Mouse (Mus musculus): Measurements from ENCODE around the gene Srsf12. TPM values are rescaled to one million over a fixed set of nuclear protein-coding genes. Genes with fewer than 3 reads are reported as not detected.

The Srsf12 gene
- total RNA-seq, 2 experiments from 2014 or later, result 22.8 to 24.9 TPM

DNA sequence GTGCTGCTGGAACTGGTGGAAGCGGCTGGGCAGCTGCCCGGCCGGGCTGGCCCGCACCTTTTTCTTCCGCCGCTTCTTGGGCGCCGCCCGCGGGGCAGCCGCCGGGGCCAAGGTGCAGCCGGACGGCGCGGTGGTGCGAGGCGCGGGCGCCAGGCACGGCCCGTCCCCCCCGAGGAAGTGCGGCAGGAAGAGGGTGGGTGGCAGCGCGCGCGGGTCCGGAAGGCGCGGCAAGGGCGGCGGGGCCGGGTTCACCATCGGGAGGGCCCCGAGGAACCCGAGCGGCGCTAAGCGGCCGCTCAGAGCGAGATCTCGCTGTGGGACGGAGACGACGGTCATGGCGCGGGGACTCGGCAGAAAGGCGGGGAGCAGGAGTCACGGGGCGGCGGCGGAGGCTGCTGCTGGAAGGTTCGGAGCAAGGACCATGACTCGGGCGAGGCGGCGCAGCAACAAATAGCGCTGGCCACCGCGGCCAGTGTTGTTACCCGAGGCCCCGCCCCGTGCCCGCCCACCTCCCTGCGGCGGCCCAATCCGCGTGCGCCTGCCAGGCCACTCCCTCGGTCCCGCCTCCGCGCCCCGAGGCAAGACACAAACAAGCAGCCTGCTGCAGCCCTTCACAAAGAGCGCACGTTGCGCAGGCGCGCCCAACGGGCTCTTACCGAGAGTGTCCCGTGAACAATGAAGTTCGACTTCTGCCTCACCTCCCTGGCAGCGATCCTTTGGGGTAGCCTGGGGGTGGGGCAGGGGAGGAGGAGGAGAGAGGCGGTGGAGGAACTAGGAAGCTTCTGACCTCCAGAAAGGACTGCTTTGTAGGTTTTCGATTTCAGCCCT, 39.5 kb downstream of the Srsf12 start:
- peak; percentile 95 to 98 for DNase-seq (ENCODE audit: low spot score in 2 of 2)

DNA sequence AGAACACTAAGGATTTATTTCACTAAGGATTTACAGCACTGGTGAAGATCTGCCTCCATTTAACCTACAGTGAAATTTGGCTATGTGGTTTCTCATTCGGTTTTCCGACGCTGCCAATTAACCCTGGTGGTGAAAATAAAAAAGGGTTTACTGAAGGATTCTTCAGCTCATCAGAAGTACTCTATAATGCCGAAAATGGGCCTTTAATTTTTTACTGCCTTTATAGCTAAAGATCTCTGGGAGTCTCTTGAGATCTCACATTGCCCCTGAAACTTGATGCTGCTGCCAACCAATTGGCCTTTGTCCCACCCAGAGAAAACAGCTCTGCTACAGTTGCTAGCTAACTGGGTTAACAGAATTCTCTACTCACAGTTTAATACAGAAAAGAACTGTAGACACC, 40.1 kb downstream of the Srsf12 start:
- DNase-seq (ENCODE audit: low spot score in 2 of 2), result no peak

DNA sequence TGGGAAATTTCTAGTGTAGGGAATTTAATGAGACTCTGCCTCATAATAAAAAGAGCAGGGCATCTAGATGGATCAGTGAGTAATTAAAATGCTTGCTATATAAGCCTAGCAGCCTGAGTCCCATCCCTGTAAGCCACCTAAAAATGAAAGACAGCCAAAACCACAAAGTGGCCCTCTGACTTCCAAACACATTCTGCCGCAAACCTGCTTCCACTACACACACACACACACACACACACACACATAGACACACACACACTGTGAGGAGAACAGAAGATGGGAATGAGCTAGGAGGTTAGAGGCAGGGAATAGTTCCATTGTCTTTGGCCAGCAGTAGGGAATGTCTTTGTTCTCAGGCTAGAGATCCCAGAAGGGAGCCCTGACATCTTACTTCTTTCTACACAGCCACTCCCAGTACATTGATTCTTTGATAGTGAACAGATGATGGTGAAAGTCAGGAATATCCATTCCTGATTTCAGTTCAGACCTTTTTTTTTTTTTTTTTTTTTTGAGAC, 41.0 kb downstream of the Srsf12 start:
- no peak for DNase-seq (ENCODE audit: low spot score in 2 of 2)

DNA sequence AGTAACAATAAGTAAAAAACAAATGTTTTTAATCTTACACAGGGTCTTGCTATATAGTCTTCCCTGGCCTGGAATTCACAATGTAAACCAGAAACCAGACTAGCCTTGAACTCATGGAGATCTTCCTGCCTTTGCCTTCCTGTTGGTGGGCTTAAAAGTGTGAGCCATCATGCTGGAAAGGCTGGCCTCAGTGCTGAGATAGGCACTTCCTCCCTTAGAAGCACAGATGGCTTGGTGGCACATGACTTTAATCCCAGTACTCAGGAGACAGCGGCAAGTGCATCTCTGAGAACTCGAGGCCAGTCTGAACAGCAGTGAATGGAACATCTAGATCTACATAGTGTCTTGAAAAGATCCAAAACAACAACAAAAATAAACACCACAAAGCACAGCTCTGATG, 42.1 kb downstream of the Srsf12 start:
- DNase-seq (ENCODE audit: low spot score in 2 of 2), result no peak

DNA sequence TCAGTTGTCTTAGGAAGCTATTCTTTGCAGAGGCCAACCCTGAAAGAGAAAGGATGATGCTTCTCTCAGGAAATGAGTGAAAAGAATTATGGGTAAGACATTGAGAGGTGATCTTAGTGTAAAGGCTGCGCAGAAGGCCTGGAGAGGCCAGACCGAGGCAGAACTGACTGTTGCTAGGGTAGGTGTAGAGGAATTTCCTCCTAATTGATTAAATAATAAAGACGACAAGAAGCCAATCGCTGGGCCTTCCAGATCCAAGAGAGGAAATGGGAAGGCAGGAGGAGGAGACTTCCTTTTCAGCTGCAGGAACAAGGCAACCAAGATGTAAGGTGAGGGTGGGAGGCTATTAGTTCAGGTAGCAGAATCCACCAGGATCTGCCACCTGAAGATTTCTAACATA, 45.9 kb downstream of the Srsf12 start:
- DNase-seq (ENCODE audit: low spot score in 2 of 2), result no peak

DNA sequence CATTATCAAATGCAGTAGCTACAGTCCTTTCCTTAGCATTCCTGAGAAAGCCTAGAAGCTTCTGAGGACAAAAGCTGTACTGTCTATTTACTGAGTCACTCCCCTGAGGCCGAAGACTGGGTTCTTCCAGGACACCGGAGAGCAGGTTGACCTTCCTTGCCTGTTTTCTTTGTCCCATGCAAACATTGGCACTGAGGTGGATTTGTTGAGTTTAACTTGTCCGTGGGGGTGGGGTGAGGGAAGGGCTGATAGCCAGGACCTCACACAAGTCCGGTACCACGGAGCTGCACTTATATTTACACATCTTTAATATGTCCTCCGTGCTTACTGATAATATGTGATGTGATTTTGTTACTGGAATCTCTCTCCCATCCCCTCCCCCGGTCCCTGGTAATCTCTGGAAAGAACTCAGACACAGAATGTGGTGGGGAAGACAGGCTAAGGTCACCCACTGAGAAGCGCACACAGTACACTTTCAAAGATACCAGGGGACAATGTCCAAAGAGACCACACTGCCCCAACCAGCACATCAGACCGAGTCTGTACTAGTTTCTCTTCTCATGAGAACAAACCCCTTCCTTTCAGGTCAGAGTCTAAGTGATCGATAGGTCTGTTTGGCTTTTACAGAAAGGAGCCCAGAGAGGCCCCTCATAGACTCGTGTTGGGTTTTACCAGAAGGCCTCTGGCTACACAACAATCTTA, 48.6 kb downstream of the Srsf12 start:
- no peak for DNase-seq (ENCODE audit: low spot score in 2 of 2)

DNA sequence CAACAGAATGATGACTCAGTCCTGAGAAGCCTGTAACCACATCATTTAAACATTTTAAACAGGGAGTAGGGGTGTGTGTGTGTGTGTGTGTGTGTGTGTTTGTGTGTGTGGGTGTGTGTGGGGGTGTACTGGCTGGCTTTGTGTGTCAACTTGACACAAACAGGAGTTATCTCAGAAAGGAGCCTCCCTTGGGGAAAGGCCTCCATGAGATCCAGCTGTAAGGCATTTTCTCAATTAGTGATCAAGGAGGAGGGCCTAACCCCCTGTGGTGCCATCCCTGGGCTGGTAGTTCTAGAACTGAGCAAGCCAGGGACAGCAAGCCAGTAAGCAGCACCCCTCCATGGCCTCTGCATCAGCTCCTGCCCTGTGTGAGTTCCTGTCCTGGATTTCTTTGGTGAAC, 51.5 kb downstream of the Srsf12 start:
- no peak for DNase-seq (ENCODE audit: low spot score in 2 of 2)

GRCm38 (mm10) chr4:33261311-33261753, 52.5 kb downstream of the Srsf12 start:
- DNase-seq (ENCODE audit: low spot score in 2 of 2), result peak in 1 of 2 experiments; percentile 17

DNA sequence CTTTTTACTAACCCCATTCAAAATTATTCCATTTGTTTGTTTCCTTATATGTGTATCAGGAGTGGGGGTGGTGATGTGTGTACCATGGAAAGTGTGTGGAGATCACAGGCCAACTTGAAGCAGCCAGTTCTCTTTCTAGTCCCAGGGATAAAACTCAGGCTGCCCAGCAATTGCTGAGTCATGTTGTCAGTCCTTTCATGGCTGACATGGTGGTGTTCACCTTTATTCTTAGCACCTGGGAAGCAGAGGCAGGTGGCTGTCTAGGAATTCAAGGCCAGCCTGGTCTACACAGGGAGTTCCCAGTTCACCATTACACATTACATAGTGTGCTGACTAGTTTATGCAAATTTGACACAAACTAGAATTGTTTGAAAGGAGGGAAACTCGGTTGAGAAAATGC, 54.1 kb downstream of the Srsf12 start:
- no peak for DNase-seq (ENCODE audit: low spot score in 2 of 2)

GRCm38 (mm10) chr4:33264979-33265726, 56.4 kb downstream of the Srsf12 start:
- no peak for DNase-seq (ENCODE audit: low spot score in 2 of 2)

DNA sequence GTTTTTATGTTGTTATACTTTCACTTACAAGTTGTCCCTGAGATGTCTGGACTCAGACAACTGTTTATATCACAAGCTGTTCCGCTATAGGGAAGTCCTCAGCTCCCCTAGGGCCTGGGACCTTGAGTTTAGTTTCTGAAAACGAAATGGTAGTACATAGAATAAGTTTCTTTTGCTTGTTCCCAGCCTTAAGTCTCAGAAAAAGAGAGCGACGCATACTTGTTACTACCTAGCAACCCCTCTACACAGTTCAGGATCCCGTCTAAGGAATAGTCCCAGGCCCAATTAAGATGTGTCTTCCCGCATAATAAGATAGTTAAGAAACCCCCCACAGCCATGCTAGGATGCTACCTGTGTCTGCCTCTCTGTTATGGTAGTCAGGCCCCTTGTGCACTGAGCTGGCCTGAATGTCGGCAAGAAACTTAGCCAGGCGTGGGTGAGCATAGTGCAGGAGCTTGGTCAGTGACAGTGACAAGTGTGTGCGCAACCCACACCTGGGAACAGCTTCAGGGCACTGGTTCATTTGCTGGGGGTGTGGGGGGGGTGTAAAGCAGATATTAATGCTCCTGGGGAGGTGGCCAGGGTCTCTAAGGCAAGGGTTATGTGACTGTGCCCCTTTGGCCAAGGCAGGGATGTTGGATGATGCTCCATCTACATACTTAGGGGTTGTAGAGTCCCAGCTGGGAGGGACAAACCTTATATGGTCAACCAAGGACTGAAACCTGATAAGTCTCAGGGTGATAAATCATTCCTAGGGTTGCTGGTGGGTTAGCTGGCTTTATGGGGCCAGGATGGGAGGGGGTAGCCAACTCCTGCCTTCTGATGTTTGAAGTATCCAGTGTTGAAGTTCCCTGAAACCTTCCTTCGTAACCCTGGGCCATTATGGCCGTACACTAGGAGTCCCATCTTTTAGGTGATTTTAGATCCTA, 61.9 kb downstream of the Srsf12 start:
- no peak for DNase-seq (ENCODE audit: low spot score in 2 of 2)

GRCm38 (mm10) chr4:33273437-33273836, 64.6 kb downstream of the Srsf12 start:
- no peak for DNase-seq (ENCODE audit: low spot score in 2 of 2)

- no peak for DNase-seq (ENCODE audit: low spot score in 2 of 2)
These were observed 73.3 kb downstream of the Srsf12 start for GRCm38 (mm10) chr4:33281891-33282685.

Other genes with a start within 250 kb of the Srsf12 start
- 10 to 100 TPM; 94.8 to 95.0 TPM for gene Rragd, start 226.0 kb upstream of the Srsf12 start, total RNA-seq (2021)
- gene Ube2j1, start 177.6 kb upstream of the Srsf12 start, total RNA-seq (2021), result 100 to 1,000 TPM; 110 to 117 TPM
- gene Gabrr2, start 146.0 kb upstream of the Srsf12 start, total RNA-seq (2021), result under 1 TPM; 0.40 to 0.53 TPM
- under 1 TPM in 1 of 2 experiments, not detected in 1; 0.14 TPM for gene Gabrr1, start 76.5 kb upstream of the Srsf12 start, total RNA-seq (2021)
- 1 to 10 TPM; 5.5 to 6.0 TPM for gene Pm20d2, start 19.3 kb upstream of the Srsf12 start, total RNA-seq (2021)
- 100 to 1,000 TPM; 144 to 173 TPM for gene Pnrc1, start 81.2 kb downstream of the Srsf12 start, total RNA-seq (2021)
- gene Rngtt, start 101.3 kb downstream of the Srsf12 start, total RNA-seq (2021), result 10 to 100 TPM; 23.2 to 26.2 TPM